Mouse (Mus musculus) neural tube, embryonic 10.5 days (tissue): Measurements from ENCODE around the gene Dner.

Source experiments
- DNase-seq: peaks from one replicate; pipeline ENCODE4 v3.0.0-alpha.2; 2017; ENCODE audit warnings: low spot score; ENCODE audit errors: extremely low spot score

Dner gene

DNA sequence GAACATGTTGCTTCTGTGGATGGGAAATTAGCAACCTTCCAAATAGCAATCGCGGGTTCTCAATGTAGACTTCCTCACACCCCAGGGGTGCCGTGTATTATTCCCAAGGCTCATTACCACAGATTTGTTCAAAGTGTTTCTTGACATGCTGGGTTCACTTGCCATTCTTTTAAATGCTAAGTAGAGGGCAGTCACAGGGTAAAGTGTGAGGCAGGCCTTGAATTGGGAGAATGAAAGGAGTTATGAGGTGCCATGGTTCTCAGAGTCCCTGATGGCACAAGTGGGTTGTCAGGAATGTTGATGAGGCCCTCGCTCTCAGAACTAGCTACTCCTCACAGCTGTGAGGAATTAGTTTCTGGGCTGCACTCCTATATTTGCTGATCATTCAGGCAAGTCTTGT is 160.0 kb downstream of the Dner start:
- DNase-seq, result no peak

DNA sequence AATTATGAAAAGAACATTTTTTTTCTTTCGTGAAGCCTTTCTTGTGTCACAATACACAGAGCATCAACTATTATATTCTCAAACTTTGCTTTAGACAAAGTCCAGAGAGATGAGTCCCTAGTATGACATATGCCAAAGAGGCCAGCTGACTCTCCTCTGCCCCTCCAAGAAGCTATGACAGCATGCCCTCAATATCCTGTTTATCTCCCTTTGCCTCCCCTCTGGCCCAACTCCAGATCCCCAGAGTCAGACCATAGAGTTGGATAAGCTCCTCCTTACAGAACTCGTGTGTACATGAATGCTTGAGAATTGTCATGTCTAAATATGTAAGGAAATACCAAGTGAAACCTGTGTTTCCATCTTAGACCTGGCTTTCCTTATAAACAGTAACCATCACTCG is 170.5 kb downstream of the Dner start:
- DNase-seq, result no peak

DNA sequence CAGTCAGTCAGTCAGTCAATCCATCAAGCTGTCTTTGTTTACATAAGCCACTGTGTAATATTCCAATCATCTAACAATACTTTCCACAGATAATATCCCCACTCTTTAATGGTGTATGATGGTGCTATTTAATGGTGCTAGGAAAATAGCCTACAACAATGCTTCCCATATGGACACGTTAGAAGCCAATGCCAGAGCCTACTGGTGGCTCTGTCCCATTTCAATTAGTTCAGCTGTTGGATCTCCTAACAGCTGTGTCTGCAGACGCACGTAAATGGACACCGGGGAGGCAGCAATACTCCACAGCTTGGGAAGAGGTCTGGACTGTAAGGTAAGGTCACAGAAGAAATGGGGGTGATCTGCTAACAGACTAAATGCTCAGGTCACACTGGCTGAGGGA is 171.6 kb downstream of the Dner start:
- DNase-seq, result no peak

DNA sequence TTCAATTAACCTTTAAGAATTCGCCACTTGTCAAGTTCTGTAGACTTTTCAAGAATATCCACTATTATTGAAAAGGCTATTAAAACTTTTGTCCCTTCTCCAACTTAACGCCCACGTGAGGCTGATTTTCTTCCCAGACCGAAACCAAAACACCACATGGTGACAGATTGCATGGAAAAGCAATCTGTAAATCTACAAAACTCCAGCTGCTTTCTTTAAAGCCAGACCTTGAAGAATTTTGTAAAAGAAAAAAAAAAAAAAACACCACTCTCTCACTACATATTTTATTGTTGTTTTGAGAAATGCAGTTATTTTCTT is 173.1 kb downstream of the Dner start:
- DNase-seq, result no peak

DNA sequence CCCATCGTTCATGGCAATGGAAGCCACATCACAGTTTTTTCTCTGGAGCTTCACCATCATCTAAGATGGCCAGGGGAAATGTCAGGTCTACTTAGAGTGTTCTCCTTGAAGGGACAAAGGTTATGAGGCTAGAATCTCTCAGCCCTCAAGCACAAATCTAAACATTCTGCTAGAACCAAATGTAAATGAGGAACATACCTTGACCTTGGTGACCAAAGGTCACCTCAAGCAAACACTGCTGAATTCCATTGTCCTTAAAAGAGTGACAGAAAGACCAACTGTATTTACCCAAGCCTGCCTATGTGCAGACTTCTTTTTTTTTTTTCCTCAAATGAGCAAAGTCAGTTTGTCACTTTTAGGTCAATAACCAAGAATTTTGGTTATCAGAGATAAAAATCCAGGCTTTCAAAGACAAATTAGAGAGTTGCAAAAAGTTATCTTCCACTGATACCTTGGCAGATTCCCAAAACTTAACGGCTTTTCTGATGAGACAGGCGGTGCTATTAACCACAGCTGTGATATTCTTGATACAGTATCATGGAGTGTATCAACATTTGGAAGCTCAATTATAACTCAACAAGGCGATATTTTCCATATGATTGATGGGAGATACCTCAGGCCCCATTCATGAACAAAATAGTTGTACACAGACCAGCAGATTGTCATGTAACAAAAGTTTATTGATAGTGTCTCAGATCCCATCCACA is 173.6 kb downstream of the Dner start:
- no peak for DNase-seq

DNA sequence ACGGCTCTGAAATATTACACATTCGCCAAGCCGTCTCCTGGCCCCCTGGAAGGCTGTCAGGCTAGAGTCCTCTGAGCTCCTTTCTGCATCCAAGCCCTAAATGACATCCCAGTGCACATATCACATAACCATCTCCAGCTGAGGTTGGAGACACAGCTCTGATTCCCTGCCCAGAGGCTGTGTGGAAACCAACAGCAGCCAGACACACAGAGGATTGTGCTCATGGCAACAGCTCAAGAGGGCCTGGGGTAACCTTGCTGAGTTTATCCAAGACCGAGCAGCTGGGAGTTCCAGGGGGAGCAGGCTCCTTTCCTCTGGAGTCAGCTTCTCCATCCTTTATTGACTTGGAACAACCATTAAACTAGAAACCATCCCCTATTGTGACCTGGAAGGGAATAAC is 177.7 kb downstream of the Dner start:
- DNase-seq, result no peak

DNA sequence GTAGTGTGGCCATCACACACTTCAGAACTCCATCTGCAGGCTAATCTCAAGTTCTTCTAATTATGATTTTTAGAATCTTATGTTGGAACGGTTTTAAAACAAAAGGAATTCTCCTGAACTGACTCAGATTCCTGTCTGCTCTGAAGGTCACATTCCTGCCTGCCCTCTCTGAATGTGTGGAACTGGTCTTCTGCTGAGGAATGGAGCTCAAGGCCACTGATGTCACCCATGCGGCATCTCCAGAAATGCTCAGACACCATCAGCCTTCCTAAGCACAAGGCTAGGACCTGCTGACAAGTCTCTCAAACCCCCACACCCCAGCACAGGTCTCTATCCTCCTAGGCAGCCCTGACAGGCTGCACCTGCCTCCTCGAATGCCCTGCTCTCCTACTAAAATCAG is 182.8 kb downstream of the Dner start:
- no peak for DNase-seq

DNA sequence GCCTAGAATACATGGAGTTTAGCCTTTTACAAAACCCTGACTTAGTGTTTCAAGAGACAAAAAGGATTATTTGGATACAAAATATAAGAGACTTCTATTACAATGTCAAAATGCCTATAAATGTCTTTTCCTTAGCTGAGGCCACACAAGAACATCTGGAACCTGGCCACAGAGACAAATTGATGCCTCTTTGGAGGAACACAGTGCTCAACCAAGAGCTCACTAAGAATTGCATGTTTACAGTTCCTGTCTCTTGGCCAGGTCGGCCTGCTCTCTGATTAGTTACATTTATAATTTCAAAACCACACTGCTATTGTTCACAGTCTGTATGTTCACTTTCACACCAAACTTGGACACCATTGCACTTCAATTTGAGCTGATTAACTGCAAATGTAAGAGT is 187.5 kb downstream of the Dner start:
- DNase-seq, result no peak

DNA sequence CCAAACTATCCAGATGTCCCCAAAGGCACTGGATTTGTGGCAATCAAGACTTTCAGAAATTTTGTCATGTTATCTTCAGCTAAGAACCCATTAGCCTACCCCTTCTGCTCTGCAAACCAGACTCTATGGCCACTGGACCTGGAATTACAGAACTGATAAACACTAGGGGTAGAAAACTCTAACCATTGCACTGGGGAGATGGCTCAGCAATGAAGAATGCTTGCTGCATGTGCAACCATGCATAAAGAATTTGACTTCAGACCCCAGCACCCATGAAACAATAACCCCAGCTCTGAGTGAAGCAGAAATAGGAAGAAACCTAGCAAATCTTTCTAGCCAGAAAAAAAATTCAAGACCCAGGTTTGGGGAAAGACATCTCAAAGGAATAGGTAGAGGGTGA is 188.5 kb downstream of the Dner start:
- no peak for DNase-seq

DNA sequence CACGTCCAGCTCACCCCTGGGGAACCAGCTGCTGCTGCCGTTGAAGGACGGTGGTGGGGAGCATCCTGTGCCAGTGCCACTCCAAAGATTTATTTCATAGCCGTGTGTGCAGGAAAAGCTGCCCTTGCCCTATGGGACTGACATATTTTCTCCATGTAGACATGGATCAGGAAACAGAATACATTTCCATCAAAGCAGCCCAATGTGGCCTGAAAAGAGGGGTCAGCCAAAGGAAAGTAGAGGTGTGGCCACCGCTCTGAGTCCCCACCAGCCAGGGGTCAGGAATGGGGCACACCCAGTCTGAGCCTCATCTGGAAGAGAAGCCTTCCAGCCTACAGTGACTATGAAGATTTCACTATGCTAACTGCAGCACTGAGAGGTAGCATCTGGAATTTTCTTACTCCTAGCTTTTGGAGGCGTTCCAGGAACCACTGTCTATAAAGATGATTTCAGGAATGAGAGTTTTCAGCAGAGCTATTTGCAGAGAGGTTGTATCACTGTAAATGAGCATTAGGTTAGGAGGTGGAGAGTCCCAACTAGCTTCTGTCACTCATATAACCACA is 189.0 kb downstream of the Dner start:
- peak; percentile 22 for DNase-seq

DNA sequence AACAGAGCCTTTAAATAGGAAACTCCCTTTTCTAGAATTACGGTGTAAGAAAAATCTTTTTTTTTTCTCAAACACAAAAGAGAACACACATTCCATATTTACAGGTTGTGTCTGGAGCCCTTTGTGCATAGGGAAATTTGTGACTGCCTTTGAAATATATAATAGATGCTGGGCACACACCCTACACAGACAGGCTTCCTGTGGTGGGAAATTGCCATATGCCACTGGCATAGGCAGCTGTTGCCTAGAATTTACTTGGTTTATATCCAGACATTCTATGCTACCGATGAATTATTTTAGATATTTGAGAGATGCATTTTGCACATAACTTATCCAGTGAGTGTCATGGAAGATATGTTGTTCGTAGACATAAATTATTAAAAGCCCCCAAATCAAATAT is 195.3 kb downstream of the Dner start:
- no peak for DNase-seq

DNA sequence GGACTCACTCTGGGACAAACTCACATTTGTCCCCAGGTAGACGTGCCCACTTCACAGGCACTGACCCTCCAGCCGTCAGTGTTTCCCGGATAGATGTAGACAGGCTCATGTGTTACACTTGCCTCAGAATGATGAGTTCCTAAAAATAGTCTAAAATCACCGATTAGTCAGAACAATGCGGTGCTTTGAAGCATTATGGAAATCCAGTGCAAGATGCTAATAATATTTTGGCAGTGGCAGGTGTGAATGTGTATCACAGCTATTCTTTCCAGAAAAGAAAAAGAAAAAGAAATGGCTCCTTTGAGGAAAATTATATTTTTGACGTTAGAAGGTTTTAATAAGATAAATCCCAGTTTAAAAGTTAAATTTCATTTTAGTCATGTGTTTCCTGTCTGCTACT is 204.3 kb downstream of the Dner start:
- DNase-seq, result no peak

DNA sequence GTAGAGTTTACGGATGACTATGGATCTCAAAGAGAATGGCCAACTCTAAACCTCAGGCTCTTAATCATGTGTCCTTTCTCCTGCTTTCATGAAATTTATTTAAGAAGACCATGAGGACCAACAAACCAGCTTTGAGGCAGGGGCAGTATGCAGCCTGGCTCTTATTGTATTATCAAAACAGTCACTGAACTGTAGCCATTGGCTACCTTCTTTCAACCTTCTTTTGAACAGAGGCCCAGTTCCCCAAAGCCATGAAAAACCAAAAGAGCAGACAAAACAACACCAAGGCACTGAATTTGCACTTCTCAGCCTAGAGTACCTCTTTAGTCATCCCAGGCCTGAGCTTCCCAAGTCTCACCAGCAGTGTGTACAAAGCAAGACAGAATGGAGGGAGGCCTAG is 207.5 kb downstream of the Dner start:
- DNase-seq, result no peak

DNA sequence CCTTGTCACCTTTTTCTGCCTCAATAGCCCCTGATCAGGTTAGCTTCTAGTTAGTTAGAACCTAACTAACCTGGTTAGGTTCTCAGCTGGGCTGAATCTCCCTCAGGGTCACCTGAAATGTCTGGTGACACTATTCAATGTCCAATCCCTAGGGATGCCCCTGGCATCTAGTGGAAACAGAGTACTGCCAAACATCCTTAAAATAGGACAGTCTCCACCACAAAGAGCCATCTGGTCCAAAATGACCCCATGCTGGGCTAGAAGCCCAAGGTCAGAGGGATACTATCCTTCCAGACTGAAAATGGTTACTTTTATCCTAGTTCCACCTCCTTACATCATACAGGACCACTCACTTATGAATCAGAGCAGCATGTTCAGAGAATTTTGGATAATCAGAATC is 211.0 kb downstream of the Dner start:
- DNase-seq, result no peak

DNA sequence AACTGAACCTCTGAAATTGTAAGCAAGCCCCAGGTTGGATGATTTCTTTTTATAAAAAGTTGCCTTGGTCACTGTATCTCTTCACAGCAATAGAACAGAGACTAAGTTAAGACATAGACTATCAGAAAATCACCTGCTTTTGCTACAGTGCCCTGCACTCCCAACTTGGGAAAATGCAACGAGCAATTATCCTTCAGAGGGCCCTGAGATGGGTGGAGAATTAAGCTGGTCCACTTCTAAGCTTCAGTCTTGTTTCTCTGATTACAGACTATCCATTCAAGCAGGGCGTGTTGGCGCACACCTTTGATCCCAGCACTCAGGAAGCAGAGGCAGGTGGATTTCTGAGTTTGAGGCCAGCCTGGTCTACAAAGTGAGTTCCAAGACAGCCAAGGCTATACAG is 211.4 kb downstream of the Dner start:
- no peak for DNase-seq

DNA sequence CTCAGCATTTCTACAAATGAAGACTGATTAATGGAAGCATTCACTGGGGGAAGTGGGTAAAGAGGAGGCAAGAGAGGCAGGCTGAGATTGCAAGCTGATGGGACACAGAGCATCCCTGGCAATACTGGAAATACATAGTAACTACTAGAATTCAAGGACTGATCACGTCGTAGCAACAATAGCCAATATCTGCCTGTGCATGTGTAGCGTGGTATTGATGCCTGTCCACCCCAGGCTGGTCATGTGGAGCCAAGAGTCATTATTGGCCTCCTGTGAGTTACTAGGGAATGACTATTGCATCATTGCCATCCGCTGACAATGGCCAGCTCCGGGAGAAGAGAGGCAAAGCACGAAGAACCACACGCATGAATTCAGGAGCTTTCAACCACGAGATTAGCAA is 216.0 kb downstream of the Dner start:
- no peak for DNase-seq

DNA sequence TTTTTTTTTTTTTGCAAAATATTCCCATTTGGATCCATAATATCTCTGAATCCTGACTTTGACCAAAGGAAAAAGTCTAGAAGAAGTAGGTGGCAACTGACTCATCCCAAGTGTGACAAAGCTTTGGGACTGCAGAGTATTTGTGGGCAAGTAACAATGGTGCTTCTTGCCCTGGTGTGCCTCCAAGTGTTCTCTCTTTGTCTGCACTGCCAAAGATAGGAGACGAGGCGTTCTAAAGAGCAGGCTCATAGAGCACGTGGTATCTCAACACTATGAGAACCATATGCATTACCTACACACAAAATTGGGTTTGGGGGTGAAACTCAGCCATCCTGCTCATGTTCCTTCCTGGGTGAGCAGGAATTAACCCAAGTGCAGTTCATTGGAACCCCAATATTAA is 221.7 kb downstream of the Dner start:
- no peak for DNase-seq

DNA sequence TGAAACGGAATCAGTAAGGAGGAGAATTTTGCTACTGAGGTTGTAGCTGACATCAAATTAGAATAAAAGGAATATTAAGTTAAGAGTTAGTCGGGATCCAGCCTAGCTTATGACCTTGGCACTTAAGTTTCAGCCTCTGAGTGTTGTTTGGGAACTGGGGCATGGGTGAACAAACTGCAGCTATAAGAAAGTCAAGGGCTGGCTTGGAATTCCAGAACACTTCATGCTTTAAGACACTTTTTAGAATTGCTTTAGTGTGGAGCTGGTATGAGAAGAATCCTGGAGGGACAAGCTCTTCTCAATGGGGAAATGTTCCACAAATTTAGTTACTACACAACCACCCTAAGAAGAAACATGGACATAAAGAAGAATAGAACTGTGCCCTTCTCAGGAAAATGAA is 223.8 kb downstream of the Dner start:
- DNase-seq, result no peak

DNA sequence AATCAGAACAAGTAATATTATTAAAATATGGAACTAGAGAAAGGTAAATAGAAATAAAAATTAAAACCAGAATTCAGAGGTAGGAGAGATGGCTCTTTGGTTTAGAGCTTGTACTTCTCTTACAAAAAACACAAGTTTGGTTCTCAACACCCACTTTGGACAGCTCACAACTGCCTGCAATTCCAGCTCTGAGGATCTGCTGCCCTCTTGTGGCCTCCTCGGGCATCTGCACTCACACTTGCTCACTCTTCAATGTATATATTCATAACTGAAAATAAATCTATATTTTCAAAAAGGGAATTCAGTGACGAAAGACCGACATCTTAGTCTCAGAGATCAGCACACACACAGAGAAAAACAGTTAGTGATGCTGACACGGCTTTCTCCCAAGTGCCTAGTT is 225.7 kb downstream of the Dner start:
- DNase-seq, result no peak

DNA sequence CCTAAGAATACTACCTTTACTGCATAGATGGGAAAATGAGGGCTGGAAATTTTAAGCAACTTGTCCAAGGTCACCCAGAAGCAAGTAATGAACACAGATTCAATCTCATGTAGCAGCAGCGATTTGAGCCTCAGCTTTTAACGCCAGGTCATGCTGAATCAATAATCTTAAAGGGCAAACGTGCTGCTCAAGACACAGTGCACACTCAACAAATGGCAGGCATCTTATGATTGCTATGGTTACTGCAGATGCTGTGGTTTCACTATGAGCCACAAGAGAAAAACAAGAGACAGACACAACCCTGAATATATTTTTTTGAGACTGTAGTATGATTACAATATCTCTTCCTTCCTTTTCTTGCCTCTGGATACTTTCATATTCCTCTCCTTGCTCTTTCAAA is 228.4 kb downstream of the Dner start:
- DNase-seq, result no peak

DNA sequence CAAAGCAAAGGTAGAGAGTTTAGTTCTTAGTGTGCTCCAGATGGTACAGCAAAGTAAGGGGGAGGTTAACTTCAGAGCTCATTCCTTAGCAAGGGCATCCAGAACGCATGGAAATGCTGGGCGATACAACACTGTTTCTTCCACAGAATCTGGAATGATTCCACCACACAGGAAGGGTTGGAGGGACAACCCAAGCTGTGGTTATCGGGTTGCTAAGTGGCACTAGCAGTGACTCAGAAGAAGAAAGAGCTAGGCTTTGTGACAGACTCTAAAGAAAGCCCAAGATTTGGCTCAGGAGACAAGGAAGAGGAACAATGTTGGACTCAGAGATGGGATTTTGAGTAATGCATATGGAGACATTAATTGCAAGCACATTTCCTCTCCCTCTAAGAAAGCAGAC is 231.3 kb downstream of the Dner start:
- no peak for DNase-seq

DNA sequence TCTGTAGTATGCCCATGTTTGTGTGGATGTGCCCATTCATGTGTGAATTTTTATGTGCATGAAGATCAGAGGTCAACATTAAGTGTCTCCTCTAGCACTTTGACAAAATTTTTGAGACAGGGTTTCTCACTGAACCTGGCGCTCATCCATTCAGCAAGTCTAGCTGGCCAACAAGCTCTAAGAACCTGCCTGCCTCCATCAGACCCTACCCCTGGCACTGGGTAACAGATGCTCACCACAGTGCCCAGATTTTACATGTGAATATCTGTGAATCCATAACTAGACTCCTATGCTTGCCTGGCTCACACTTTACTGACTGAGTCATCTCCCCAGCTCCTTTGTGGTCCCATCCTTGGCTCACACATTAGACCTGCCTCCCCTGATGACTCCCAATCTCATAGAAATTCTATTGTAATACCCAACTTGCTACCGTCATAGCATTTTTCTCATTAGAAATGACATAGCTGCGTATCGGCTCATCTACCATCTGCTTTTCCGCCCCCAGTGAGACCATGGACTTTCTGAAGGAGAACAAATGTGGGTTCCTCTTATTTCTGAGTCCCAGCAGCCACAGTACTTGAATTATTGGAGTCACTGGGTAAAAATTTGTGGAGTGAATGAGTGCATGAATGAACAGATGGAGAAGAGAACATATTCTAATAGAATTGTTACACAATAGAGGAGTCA is 231.9 kb downstream of the Dner start:
- DNase-seq, result no peak

DNA sequence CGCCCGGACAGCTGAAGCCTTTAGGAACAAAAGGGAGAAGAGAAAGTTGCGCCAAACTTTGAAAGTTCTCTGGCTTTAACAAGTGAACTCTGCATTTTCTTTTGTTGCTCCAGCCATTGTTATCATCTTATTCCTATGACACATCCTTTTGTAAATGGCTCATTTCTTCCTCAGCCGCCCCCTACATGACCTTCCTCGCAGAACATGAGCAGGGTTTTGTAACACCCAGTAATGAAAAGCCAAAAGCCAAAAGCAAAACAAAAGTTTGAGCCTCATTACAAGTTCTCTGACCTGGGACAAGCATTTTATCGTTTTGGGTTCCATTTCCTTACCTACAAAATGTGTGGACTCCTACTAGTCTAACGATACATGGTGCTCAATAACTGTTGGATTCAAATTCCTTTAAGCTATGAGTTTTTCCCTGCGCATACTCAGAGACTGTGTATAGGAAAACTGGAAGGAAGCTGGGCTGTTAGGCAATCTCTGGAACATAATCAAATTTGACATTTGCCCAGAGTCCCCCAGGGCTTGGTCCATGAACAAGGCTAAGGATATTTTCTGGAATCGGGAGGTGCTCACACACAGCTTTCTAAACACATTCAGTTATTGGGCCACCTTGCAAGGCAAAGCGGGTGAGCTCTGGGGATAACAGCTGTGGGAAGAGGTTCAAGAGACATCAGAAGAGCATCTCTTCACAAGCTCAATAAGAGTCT is 246.3 kb downstream of the Dner start:
- no peak for DNase-seq
